Mouse (Mus musculus) myocyte (in vitro differentiated cells): ENCODE results near the gene Jak2. TPM values are rescaled to one million over a fixed set of nuclear protein-coding genes. Genes with fewer than 3 reads are reported as not detected.

ENCODE experiments used
- H3K27me3 ChIP-seq: one replicate; pipeline ENCODE4 v1.6.1; 2011; ENCODE audit not compliant: control insufficient read depth, insufficient read depth, insufficient read length
- H3K36me3 ChIP-seq: one replicate; pipeline ENCODE4 v1.6.1; 2011; ENCODE audit not compliant: control insufficient read depth, insufficient read depth
- H3K4me2 ChIP-seq: one replicate; pipeline ENCODE4 v1.6.1; 2011; ENCODE audit warnings: low read depth, control low read depth
- H3K4me3 ChIP-seq: one replicate; pipeline ENCODE4 v1.5.1; 2011; ENCODE audit warnings: mild to moderate bottlenecking, control low read depth, moderate library complexity
- H3K79me2 ChIP-seq: one replicate; pipeline ENCODE4 v1.6.1; 2011; ENCODE audit not compliant: control insufficient read depth, insufficient read depth
- H3ac ChIP-seq: one replicate; pipeline ENCODE4 v1.6.1; 2011; ENCODE audit not compliant: control insufficient read depth, insufficient read length
- CEBPB ChIP-seq: IDR thresholded peaks from 2 replicates; pipeline ENCODE4 v1.6.1; 2011; ENCODE audit warnings: mild to moderate bottlenecking, moderate library complexity; ENCODE audit not compliant: poor library complexity, insufficient read depth, severe bottlenecking
- E2F4 ChIP-seq: IDR thresholded peaks from one replicate; pipeline ENCODE4 v1.6.1; 2011; ENCODE audit warnings: mild to moderate bottlenecking, control low read depth, moderate library complexity; ENCODE audit not compliant: insufficient read depth
- MAX ChIP-seq: IDR thresholded peaks from one replicate; pipeline ENCODE4 v1.6.1; 2011; ENCODE audit warnings: low read depth, mild to moderate bottlenecking, control low read depth
- MYOD1 ChIP-seq, 3 experiments: IDR thresholded peaks; one replicate each; pipeline ENCODE4 v1.6.1; 2011; ENCODE audit warnings: control low read depth in 2 of 3, low read depth in 2 of 3, mild to moderate bottlenecking in 2 of 3, moderate library complexity in 1 of 3; ENCODE audit not compliant: insufficient read length in 2 of 3, control insufficient read depth in 1 of 3
- MYOG ChIP-seq, 3 experiments: IDR thresholded peaks; one replicate each; pipeline ENCODE4 v1.6.1; 2011; ENCODE audit warnings: control low read depth in 2 of 3, low read depth in 2 of 3, mild to moderate bottlenecking in 2 of 3; ENCODE audit not compliant: insufficient read length in 2 of 3, control insufficient read depth in 1 of 3, insufficient read depth in 1 of 3
- POLR2A ChIP-seq: IDR thresholded peaks from one replicate; pipeline ENCODE4 v1.6.1; 2011; ENCODE audit warnings: low read depth, mild to moderate bottlenecking, control low read depth, moderate library complexity; ENCODE audit not compliant: insufficient read length
- POLR2AphosphoS2 ChIP-seq: IDR thresholded peaks from one replicate; pipeline ENCODE4 v1.6.1; 2011; ENCODE audit warnings: low read depth, control low read depth; ENCODE audit not compliant: insufficient read length
- REST ChIP-seq: IDR thresholded peaks from one replicate; pipeline ENCODE4 v1.6.1; 2011; ENCODE audit warnings: mild to moderate bottlenecking, control low read depth, moderate library complexity; ENCODE audit not compliant: insufficient read depth, insufficient read length
- SRF ChIP-seq: IDR thresholded peaks from one replicate; pipeline ENCODE4 v1.6.1; 2011; ENCODE audit warnings: low read depth; ENCODE audit not compliant: control insufficient read depth, insufficient read length
- TCF12 ChIP-seq: IDR thresholded peaks from one replicate; pipeline ENCODE4 v1.6.1; 2011; ENCODE audit warnings: mild to moderate bottlenecking, control low read depth; ENCODE audit not compliant: poor library complexity, insufficient read depth, severe bottlenecking
- TCF3 ChIP-seq: IDR thresholded peaks from one replicate; pipeline ENCODE4 v1.6.1; 2011; ENCODE audit warnings: low read depth, control low read depth; ENCODE audit not compliant: insufficient read length
- USF1 ChIP-seq: IDR thresholded peaks from one replicate; pipeline ENCODE4 v1.6.1; 2011; ENCODE audit warnings: low read depth, mild to moderate bottlenecking, control low read depth, moderate library complexity
- polyA plus RNA-seq: library from polyadenylated mRNA; unstranded; fragments of >200 nt; fragmentation: generic; extraction: Trizol; gene quantifications from one replicate; pipeline ENCODE4 v1.2.1, GENCODE M21; 2012; ENCODE audit warnings: missing spikeins

The Jak2 gene
- polyA plus RNA-seq, 1 experiment: 3.3 TPM

DNA sequence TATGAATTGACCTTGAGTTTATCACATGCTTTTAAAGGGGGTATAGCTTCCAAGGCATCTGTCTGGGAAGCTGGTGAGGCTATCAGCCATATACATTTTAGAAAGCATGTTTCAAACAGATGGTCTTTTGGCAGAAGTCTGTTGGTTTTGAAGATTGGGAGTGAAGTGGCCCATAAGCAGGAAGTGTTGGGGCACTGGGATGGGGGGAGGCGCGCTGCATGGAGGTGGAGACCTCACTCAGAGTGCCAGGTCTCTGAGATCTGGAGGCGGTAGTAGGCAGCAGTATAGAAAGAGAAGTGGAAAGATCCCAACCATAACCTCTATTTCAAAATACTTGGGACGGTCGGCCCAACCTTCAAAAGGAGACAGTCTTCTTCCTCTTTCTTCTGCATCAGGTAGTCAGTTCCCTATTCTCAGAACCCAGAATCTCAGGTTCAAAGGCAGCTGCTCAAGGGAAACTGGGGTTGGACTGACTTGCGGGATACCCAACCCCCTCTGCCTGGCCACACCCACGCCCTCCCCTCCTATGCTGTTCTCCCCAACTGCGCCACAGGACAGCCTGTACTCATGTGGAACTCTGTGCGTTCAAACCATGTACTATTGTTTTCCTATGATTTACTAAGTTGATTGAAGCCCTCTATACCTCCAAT lies 23.6 kb upstream of the Jak2 start:
- no peaks in the 10 kb centered on the region for H3K36me3 ChIP-seq
- no peaks in the 10 kb centered on the region for H3K79me2 ChIP-seq
- no peak overlapping the region for H3K4me2 ChIP-seq
- H3ac ChIP-seq: no peak overlapping the region
- H3K4me3 ChIP-seq: no peak overlapping the region
- TF ChIP-seq REST (no peak), TCF12 (no peak), SRF (no peak), POLR2AphosphoS2 (no peak), E2F4 (no peak), MAX (no peak), MYOD1 (IDR thresholded peaks at IDR 0.05; ENCODE audit: control insufficient read depth in 1 of 3, insufficient read length in 2 of 3, low read depth in 2 of 3) (no peak), CEBPB (no peak), TCF3 (no peak), USF1 (no peak), POLR2A (no peak), MYOG (IDR thresholded peaks at IDR 0.05; ENCODE audit: control insufficient read depth in 1 of 3, insufficient read depth in 1 of 3, insufficient read length in 2 of 3, low read depth in 2 of 3) (no peak)
- no peaks in the 10 kb centered on the region for H3K27me3 ChIP-seq

DNA sequence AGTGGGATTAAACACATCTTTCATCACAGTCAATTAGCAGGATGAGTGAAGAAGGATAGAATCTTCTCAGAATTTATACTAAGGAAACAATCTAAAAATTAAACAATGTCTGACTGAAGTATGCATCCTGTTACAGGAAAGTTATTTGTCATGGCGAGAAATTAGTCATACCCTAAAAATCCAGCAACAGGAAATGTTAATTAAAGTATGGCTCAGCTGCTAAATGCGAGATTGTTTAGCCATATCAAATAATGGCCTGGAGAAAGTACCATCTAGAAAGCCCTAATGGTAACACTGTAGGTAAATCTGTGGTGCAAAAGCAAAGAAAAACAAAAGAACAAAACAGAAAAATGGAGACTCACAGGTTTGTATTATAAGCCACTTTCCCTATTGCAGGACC lies 22.6 kb upstream of the Jak2 start:
- TF ChIP-seq POLR2AphosphoS2: no peak
- TF ChIP-seq MYOG (IDR thresholded peaks at IDR 0.05; ENCODE audit: control insufficient read depth in 1 of 3, insufficient read depth in 1 of 3, insufficient read length in 2 of 3, low read depth in 2 of 3): no peak
- no peak for TF ChIP-seq SRF
- TF ChIP-seq TCF12: no peak
- TF ChIP-seq CEBPB: no peak
- TF ChIP-seq USF1: no peak
- TF ChIP-seq POLR2A: no peak
- no peak for TF ChIP-seq REST
- no peak for TF ChIP-seq MAX
- no peak for TF ChIP-seq TCF3
- no peak for TF ChIP-seq MYOD1 (IDR thresholded peaks at IDR 0.05; ENCODE audit: control insufficient read depth in 1 of 3, insufficient read length in 2 of 3, low read depth in 2 of 3)
- no peak for TF ChIP-seq E2F4
- Histone ChIP-seq H3K4me3 (no peak overlapping the region), H3K4me2 (no peak overlapping the region), H3ac (no peak overlapping the region), H3K27me3 (no peaks in the 10 kb centered on the region), H3K79me2 (no peaks in the 10 kb centered on the region), H3K36me3 (no peaks in the 10 kb centered on the region)

DNA sequence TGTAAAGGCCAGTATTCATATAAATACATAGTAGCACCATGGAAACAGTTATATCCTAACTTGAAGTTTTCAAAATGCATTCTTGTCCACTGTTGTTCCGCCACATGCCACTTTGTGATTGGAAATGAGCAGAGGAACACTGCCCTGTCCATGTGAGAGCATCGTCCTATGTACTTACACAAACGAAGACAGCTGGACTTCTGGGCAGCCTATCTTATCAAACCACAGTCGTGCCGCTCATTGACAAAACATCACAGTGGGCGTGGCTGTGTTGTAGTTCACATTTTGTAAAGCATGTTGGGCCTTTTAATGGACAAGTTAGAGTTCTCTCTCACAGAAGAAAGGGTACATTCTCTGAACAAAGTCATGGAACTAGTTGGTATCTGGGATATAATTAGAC lies 18.9 kb upstream of the Jak2 start:
- H3K36me3 ChIP-seq: no peaks in the 10 kb centered on the region
- H3K4me3 ChIP-seq: no peak overlapping the region
- no peaks in the 10 kb centered on the region for H3K79me2 ChIP-seq
- no peak overlapping the region for H3ac ChIP-seq
- no peaks in the 10 kb centered on the region for H3K27me3 ChIP-seq
- TF ChIP-seq POLR2A (no peak), MAX (no peak), CEBPB (no peak), MYOD1 (IDR thresholded peaks at IDR 0.05; ENCODE audit: control insufficient read depth in 1 of 3, insufficient read length in 2 of 3, low read depth in 2 of 3) (no peak), USF1 (no peak), MYOG (IDR thresholded peaks at IDR 0.05; ENCODE audit: control insufficient read depth in 1 of 3, insufficient read depth in 1 of 3, insufficient read length in 2 of 3, low read depth in 2 of 3) (no peak), POLR2AphosphoS2 (no peak), REST (no peak), E2F4 (no peak), SRF (no peak), TCF3 (no peak), TCF12 (no peak)
- H3K4me2 ChIP-seq: no peak overlapping the region

DNA sequence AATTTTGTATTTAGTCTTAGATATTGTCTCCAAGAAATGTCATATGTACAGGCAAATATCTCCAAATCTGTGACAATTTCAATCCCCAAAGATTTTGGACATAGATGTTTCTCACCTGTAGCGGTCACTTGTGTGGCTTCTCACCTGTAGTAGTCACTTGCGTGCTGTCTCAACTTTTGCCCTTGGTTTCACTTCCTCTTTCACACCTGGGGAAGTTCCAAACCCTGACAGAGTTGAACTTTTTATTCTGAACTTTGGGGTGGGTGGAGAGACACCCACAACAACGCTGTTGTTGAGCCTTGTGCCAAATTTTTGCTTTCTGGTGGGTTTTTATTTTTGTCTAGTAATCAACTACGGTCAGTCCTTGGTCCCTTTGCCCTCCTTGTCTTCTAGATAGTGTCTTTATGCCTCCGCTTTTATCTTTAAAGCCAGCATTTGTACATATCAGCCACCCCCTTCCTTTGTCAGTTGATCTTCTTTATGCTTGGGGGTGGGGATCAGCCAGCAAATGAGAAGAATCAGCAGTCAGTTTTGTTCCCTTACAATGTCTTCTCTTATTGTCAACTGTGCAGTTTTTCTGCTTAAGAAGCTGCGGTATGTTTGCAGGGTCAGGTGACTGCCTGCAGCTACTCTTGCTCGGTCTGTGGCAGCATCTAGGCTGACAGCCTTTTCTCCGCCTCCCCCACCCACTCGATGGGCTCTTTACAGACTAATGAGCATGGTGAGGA lies 14.8 kb upstream of the Jak2 start:
- Histone ChIP-seq H3K36me3 (no peaks in the 10 kb centered on the region), H3K27me3 (no peaks in the 10 kb centered on the region), H3K4me3 (no peak overlapping the region), H3K79me2 (no peaks in the 10 kb centered on the region), H3K4me2 (no peak overlapping the region), H3ac (no peak overlapping the region)
- TF ChIP-seq POLR2A (no peak), MAX (no peak), REST (no peak), TCF12 (no peak), MYOD1 (IDR thresholded peaks at IDR 0.05; ENCODE audit: control insufficient read depth in 1 of 3, insufficient read length in 2 of 3, low read depth in 2 of 3) (no peak), E2F4 (no peak), TCF3 (no peak), SRF (no peak), CEBPB (no peak), MYOG (IDR thresholded peaks at IDR 0.05; ENCODE audit: control insufficient read depth in 1 of 3, insufficient read depth in 1 of 3, insufficient read length in 2 of 3, low read depth in 2 of 3) (no peak), USF1 (no peak), POLR2AphosphoS2 (no peak)
